Mouse (Mus musculus): ENCODE measurements at regions not wholly inside any gene's neighbourhood (a gene's known extent, or its start where the extent isn't known, plus 50 kb on each side); places are given as distances from the start of the nearest gene placed in this dataset.

DNA sequence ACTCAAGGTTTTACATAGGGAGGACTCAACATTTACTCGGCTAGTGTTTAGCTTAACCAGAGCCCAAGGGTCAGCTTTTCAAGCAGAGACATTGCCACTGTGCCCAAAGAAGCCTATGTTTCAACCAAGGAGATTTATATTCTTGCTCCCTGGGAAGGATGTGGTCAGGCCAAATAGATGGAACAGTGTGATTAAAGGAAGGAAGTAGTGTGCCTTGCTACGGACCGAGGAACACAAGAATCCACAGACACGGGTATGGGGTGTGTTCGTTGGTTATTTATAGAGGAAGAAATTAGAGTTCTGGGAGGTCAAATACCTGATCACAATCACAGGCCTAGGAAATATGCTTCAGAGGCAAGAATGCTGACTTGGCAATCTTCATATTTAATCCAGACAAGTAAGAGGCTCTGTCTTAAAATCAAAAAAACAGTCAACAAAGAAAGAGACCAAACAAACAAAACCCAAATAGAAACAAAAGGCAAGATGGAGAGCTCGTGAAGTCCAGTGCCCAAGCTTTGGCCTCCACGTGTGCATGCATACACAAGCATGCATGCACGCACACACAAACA is 133.9 kb upstream of the Trp63 start:
- no peaks in the 10 kb centered on the region for H3K36me3 ChIP-seq (ENCODE audit: control insufficient read depth, insufficient read depth, low read length)
- 83% methylated on average over 8 of the region's 8 CpGs for WGBS

DNA sequence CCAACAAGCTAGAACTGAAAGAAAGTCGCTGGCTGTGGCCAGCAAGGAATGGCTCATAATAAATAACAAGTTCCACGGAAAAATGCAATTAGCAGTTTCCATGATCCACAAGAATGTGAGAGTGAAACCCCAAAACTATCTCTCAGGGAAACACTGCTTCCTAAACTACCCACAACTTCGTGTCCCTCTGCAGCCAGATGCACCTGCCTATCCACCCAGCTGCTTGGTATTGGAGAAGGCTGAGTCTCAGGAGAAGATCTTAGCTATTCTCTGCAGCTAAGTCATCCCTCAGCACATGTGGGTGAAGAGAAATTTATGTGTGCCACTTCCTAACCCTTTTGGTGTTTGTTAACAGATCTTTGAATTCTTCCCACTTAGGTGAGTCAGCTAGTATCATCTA is 126.4 kb upstream of the Trp63 start:
- Histone ChIP-seq H3K9me3 (replicated peaks; ENCODE audit: control insufficient read depth, low read length) (no peaks in the 10 kb centered on the region), H3K4me2 (ENCODE audit: low read depth, low read length) (no peak overlapping the region), H3K4me3 (replicated peaks; ENCODE audit: low read length) (no peak overlapping the region), H3K4me1 (ENCODE audit: control insufficient read depth, insufficient read depth, low read length) (no peaks in the 10 kb centered on the region), H3K9ac (ENCODE audit: low read length) (no peak overlapping the region), H3K27ac (ENCODE audit: low read length) (no peak overlapping the region), H3K27me3 (ENCODE audit: control insufficient read depth, insufficient read depth, low read length) (no peaks in the 10 kb centered on the region), H3K36me3 (ENCODE audit: control insufficient read depth, insufficient read depth, low read length) (no peaks in the 10 kb centered on the region)
- no peak for ATAC-seq (ENCODE audit: insufficient read depth, low FRiP score)
- 70% methylated on average over 3 of the region's 3 CpGs for WGBS

More for the DNA sequence above, 133.9 kb upstream of the Trp63 start:
- Histone ChIP-seq H3K4me2 (ENCODE audit: low read depth, low read length) (no peak overlapping the region), H3K4me3 (replicated peaks; ENCODE audit: low read length) (no peak overlapping the region), H3K27me3 (ENCODE audit: control insufficient read depth, insufficient read depth, low read length) (no peaks in the 10 kb centered on the region), H3K9ac (ENCODE audit: low read length) (no peak overlapping the region), H3K27ac (ENCODE audit: low read length) (no peak overlapping the region), H3K9me3 (replicated peaks; ENCODE audit: control insufficient read depth, low read length) (no peaks in the 10 kb centered on the region), H3K4me1 (ENCODE audit: control insufficient read depth, insufficient read depth, low read length) (no peaks in the 10 kb centered on the region)
- ATAC-seq (ENCODE audit: insufficient read depth, low FRiP score): no peak

DNA sequence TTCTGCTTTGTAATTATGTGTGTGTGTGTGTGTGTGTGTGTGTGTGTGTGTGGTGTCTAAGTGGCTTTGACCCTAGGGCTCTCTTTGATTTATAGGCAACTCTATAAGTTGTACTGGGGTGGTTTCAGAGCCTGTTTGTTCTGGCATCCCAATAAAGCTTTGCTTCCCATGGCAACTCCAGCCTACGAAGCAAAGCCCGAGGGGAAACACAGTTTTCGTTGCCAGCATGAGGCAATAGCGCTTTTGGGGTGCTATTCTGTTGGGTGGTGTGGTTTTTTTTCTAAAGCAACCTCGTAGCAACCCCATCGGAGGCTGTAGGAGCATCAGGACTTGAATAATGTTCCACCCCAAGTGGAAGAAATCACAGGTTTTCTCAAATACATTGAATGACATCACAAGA is 103.3 kb upstream of the Trp63 start:
- Histone ChIP-seq H3K4me2 (ENCODE audit: low read depth, low read length) (no peak overlapping the region), H3K36me3 (ENCODE audit: control insufficient read depth, insufficient read depth, low read length) (no peaks in the 10 kb centered on the region), H3K4me1 (ENCODE audit: control insufficient read depth, insufficient read depth, low read length) (no peaks in the 10 kb centered on the region), H3K9me3 (replicated peaks; ENCODE audit: control insufficient read depth, low read length) (no peaks in the 10 kb centered on the region), H3K4me3 (replicated peaks; ENCODE audit: low read length) (no peak overlapping the region), H3K9ac (ENCODE audit: low read length) (no peak overlapping the region), H3K27me3 (ENCODE audit: control insufficient read depth, insufficient read depth, low read length) (no peaks in the 10 kb centered on the region), H3K27ac (ENCODE audit: low read length) (peak overlapping the region; percentile 41; the same call in 1 of the 2 replicates)
- 75% methylated on average over 6 of the region's 6 CpGs for WGBS
- no peak for ATAC-seq (ENCODE audit: insufficient read depth, low FRiP score)

DNA sequence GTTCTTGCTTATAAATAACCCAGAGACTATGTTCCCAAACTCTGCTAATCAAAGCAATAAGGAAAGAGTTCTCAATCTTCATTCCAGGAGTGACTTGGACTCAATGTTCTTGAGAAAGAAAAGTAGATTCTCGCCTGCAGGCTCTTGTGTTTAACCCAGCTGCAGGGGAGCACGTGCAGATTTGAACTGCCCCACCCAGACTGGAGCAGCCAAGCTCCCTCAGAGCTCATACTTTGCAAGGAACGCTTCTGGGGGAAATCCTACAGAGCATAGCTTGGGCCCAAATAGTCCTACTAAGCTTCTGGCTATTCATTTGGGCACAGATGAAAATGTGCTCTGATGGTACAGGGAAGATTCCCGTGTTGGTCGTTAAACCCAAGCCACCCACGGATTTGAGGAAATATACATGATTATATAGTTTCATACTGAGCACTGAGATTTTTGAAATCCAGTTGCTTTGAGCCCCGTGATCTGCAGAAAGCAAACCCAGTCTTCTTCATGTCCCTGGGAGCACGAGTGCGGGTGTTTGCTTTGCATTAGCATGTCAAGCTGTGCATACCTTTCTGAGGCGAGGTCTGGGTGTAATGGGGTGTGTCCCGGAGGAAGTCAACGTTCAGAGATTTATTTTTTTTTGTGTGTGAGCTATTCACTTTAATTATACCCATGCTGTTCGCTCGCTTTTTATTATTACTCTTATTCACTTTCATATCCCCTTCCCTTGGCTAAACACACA is 99.1 kb upstream of the Trp63 start:
- peak; percentile 87; the same call in 1 of the 2 replicates for ATAC-seq (ENCODE audit: insufficient read depth, low FRiP score)
- H3K27ac ChIP-seq (ENCODE audit: low read length): peak overlapping the region; percentile 92
- 52% methylated on average over 14 of the region's 14 CpGs for WGBS
- no peaks in the 10 kb centered on the region for H3K9me3 ChIP-seq (replicated peaks; ENCODE audit: control insufficient read depth, low read length)
- no peak overlapping the region for H3K4me3 ChIP-seq (replicated peaks; ENCODE audit: low read length)
- H3K4me1 ChIP-seq (ENCODE audit: control insufficient read depth, insufficient read depth, low read length): no peaks in the 10 kb centered on the region
- H3K4me2 ChIP-seq (ENCODE audit: low read depth, low read length): peak overlapping the region; percentile 44
- no peak overlapping the region; the same call in 1 of the 2 replicates for H3K9ac ChIP-seq (ENCODE audit: low read length)
- no peaks in the 10 kb centered on the region for H3K36me3 ChIP-seq (ENCODE audit: control insufficient read depth, insufficient read depth, low read length)
- no peaks in the 10 kb centered on the region for H3K27me3 ChIP-seq (ENCODE audit: control insufficient read depth, insufficient read depth, low read length)

DNA sequence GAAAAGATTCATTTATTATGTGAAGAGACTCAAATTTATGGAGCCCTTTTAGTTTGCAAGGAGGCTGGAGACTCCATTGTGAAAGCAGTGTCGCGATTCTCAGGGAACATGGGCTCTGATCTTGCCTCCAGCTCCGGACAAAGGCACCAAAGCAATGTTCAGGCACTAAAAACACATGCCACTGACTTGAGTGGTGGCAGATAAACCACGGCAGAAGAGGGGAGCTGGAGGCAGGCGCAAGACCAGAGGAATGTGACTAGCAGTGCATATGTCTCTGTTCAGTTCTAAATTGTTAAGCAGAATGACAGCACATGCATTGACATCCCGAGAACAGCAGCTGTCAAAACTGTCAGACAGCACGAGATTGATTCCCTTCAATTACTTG is 98.5 kb upstream of the Trp63 start:
- ATAC-seq (ENCODE audit: insufficient read depth, low FRiP score): no peak
- H3K4me3 ChIP-seq (replicated peaks; ENCODE audit: low read length): no peak overlapping the region
- H3K4me2 ChIP-seq (ENCODE audit: low read depth, low read length): peak overlapping the region; percentile 44
- H3K9ac ChIP-seq (ENCODE audit: low read length): no peak overlapping the region
- H3K9me3 ChIP-seq (replicated peaks; ENCODE audit: control insufficient read depth, low read length): no peaks in the 10 kb centered on the region
- H3K27ac ChIP-seq (ENCODE audit: low read length): peak overlapping the region; percentile 92
- H3K27me3 ChIP-seq (ENCODE audit: control insufficient read depth, insufficient read depth, low read length): no peaks in the 10 kb centered on the region
- no peaks in the 10 kb centered on the region for H3K4me1 ChIP-seq (ENCODE audit: control insufficient read depth, insufficient read depth, low read length)
- no peaks in the 10 kb centered on the region for H3K36me3 ChIP-seq (ENCODE audit: control insufficient read depth, insufficient read depth, low read length)
- WGBS: 45% methylated on average over 7 of the region's 7 CpGs

DNA sequence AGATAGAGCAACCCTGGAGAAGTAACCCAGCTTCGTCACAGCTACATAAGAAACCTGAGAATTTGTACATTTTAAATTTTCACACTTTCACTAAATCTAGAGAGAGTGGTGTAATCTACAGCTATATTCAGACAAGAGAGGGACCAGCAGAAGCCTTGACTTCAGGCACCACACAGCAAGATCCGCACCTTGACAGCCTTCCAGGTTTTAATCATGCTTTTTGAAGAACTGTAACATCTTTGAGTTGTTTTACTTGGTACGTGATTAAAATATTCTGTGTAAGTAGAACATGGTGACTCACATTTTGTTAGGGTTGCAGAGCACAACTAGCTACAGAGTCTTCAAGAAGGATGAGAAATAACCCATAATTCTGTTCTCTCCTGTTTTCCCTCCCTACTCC is 97.6 kb upstream of the Trp63 start:
- Histone ChIP-seq H3K9me3 (replicated peaks; ENCODE audit: control insufficient read depth, low read length) (no peaks in the 10 kb centered on the region), H3K27ac (ENCODE audit: low read length) (peak overlapping the region; percentile 92), H3K4me3 (replicated peaks; ENCODE audit: low read length) (no peak overlapping the region), H3K4me2 (ENCODE audit: low read depth, low read length) (no peak overlapping the region), H3K9ac (ENCODE audit: low read length) (no peak overlapping the region), H3K27me3 (ENCODE audit: control insufficient read depth, insufficient read depth, low read length) (no peaks in the 10 kb centered on the region), H3K36me3 (ENCODE audit: control insufficient read depth, insufficient read depth, low read length) (no peaks in the 10 kb centered on the region), H3K4me1 (ENCODE audit: control insufficient read depth, insufficient read depth, low read length) (no peaks in the 10 kb centered on the region)
- ATAC-seq (ENCODE audit: insufficient read depth, low FRiP score): no peak
- 86% methylated on average over 3 of the region's 3 CpGs for WGBS

DNA sequence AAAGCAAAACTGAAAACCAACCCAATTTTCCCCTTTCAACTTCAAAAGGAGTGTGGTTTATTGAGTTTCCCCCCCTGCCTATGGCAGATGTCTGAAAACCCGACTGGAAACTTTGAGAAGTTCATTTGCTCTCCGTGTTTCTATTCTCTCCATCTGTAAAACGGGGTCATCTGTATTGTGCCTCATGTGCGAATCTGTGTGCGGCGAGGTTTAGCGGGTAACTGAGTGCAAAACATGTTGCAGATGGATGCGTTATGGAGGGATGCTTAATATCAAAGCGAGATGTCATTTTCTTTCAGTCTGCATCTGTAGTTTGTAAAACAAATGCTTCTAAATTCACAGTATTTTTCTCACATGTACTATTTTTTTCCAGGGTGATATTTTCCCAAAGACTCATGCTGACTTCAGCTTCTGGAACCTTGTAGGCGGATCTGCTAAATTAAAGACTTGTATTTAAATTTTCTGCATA is 95.7 kb upstream of the Trp63 start:
- Histone ChIP-seq H3K27me3 (ENCODE audit: control insufficient read depth, insufficient read depth, low read length) (no peaks in the 10 kb centered on the region), H3K4me2 (ENCODE audit: low read depth, low read length) (no peak overlapping the region), H3K27ac (ENCODE audit: low read length) (no peak overlapping the region), H3K4me1 (ENCODE audit: control insufficient read depth, insufficient read depth, low read length) (no peaks in the 10 kb centered on the region), H3K4me3 (replicated peaks; ENCODE audit: low read length) (no peak overlapping the region), H3K9me3 (replicated peaks; ENCODE audit: control insufficient read depth, low read length) (no peaks in the 10 kb centered on the region), H3K9ac (ENCODE audit: low read length) (no peak overlapping the region), H3K36me3 (ENCODE audit: control insufficient read depth, insufficient read depth, low read length) (no peaks in the 10 kb centered on the region)
- WGBS: 84% methylated on average over 10 of the region's 10 CpGs
- ATAC-seq (ENCODE audit: insufficient read depth, low FRiP score): no peak

DNA sequence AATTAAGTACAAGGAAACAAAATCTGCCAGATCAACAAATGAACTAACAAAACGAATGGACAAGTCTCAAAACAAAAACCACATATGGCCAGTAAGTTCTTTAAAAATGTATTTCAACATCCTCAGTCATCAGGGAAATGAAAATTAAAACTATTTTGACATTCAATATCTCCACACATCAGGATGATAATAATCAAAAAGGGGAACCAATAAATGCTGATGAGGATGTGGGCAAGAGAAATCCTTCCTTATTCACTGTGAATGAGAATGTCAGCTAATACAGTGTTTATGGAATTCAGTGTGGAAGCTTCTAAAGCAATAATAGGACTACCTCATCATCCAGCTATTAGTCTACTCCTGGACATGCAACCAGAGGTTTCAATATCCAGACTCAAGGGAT is 86.1 kb upstream of the Trp63 start:
- Histone ChIP-seq H3K4me3 (replicated peaks; ENCODE audit: low read length) (no peak overlapping the region), H3K27ac (ENCODE audit: low read length) (no peak overlapping the region), H3K27me3 (ENCODE audit: control insufficient read depth, insufficient read depth, low read length) (no peaks in the 10 kb centered on the region), H3K4me2 (ENCODE audit: low read depth, low read length) (no peak overlapping the region), H3K9ac (ENCODE audit: low read length) (no peak overlapping the region), H3K9me3 (replicated peaks; ENCODE audit: control insufficient read depth, low read length) (no peaks in the 10 kb centered on the region), H3K4me1 (ENCODE audit: control insufficient read depth, insufficient read depth, low read length) (no peaks in the 10 kb centered on the region), H3K36me3 (ENCODE audit: control insufficient read depth, insufficient read depth, low read length) (no peaks in the 10 kb centered on the region)
- ATAC-seq (ENCODE audit: insufficient read depth, low FRiP score): no peak
- WGBS: 68% methylated on average over 1 of the region's 1 CpGs

DNA sequence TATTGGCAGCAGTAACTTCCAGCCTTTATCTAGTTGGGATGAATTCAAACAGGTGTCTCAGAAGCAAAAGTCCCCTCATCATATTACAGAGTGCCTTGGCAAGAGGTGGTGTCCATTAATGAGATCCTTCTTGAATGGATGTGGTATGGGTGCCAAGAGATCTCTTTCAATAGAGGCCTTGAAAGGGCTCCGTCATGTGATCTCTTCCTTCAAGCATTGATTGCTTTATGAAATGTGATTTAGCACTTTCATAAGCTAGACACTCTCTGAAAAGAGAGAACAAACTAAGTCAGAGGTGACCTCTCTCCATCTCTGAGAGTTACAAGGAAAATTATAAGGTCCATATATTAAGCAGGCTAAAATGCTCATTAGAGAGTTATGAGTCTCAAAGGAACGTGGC is 80.4 kb upstream of the Trp63 start:
- Histone ChIP-seq H3K9me3 (replicated peaks; ENCODE audit: control insufficient read depth, low read length) (no peaks in the 10 kb centered on the region), H3K4me2 (ENCODE audit: low read depth, low read length) (no peak overlapping the region), H3K27ac (ENCODE audit: low read length) (no peak overlapping the region), H3K4me3 (replicated peaks; ENCODE audit: low read length) (no peak overlapping the region), H3K27me3 (ENCODE audit: control insufficient read depth, insufficient read depth, low read length) (no peaks in the 10 kb centered on the region), H3K4me1 (ENCODE audit: control insufficient read depth, insufficient read depth, low read length) (no peaks in the 10 kb centered on the region), H3K36me3 (ENCODE audit: control insufficient read depth, insufficient read depth, low read length) (no peaks in the 10 kb centered on the region), H3K9ac (ENCODE audit: low read length) (no peak overlapping the region)
- 82% methylated on average over 2 of the region's 2 CpGs for WGBS
- no peak for ATAC-seq (ENCODE audit: insufficient read depth, low FRiP score)
